ENCODE assay signal across 15 mouse cellular contexts in genomic region chr9:113519727-113520126, GRCm38 (mm10).
DNase-seq lines count a peak whose midpoint lies in the region; ATAC-seq and TF ChIP-seq lines count a peak whose summit lies in the region.
"Had no signal": no experiment of that assay in that cellular context is flagged by ENCODE, and none has a peak within 500 bp of the region (broad histone marks: within the 10 kb centered on the region; RNA-seq: fewer than 3 reads in every experiment).

No protein-coding gene starts in this region.

- peak overlapping the region; percentile 46; the same call in 1 of the 2 replicates for H3K27ac ChIP-seq in forebrain, embryonic 10.5 days
- H3K27ac ChIP-seq in forebrain, embryonic 15.5 days (replicated peaks) = no peak overlapping the region
- H3K27ac ChIP-seq: heart, embryonic 13.5 days; hindbrain, embryonic 14.5 days; liver, embryonic 12.5 days; midbrain, embryonic 12.5 days had no signal

- H3K9me3 ChIP-seq in forebrain, embryonic 10.5 days = peaks cover under 1% of the 10 kb centered on the region; the same call in 1 of the 2 replicates
- no peaks in the 10 kb centered on the region for H3K9me3 ChIP-seq in forebrain, embryonic 15.5 days
- no peaks in the 10 kb centered on the region for H3K9me3 ChIP-seq in E14TG2a.4 (ENCODE audit: low read length)
- H3K9me3 ChIP-seq: midbrain, embryonic 12.5 days had no signal

- WGBS in forebrain, embryonic 10.5 days = 73% methylated on average over 10 of the region's 10 CpGs
- 66% methylated on average over 10 of the region's 10 CpGs for WGBS in forebrain, embryonic 15.5 days

- intact Hi-C loops in gastrocnemius, postnatal 14 days (cut with DNase I; ENCODE audit: low total_unique reads) = no loop called here

- H3K27me3 ChIP-seq in forebrain, embryonic 10.5 days (ENCODE audit: poor library complexity, severe bottlenecking) = no peaks in the 10 kb centered on the region
- no peaks in the 10 kb centered on the region for H3K27me3 ChIP-seq in forebrain, embryonic 15.5 days
- peaks cover 20% of the 10 kb centered on the region; the same call in 1 of the 2 replicates for H3K27me3 ChIP-seq in E14TG2a.4 (ENCODE audit: insufficient read depth, low read length)
- H3K27me3 ChIP-seq: heart, embryonic 13.5 days; liver, embryonic 12.5 days; midbrain, embryonic 12.5 days had no signal

- H3K4me2 ChIP-seq in forebrain, embryonic 15.5 days (replicated peaks) = no peak overlapping the region
- H3K4me2 ChIP-seq: heart, embryonic 13.5 days; hindbrain, embryonic 14.5 days; liver, embryonic 12.5 days; midbrain, embryonic 12.5 days had no signal

- no peak overlapping the region for H3K9ac ChIP-seq in forebrain, embryonic 15.5 days (replicated peaks)
- H3K9ac ChIP-seq: heart, embryonic 13.5 days; hindbrain, embryonic 14.5 days; liver, embryonic 12.5 days; midbrain, embryonic 12.5 days had no signal

- no peak for DNase-seq in forebrain, embryonic 10.5 days (ENCODE audit: extremely low spot score, low spot score)
- peak; percentile 31 to 47 for DNase-seq in kidney, postnatal 4 days
- DNase-seq in kidney, postnatal 36 days = no peak
- peak; percentile 8 for DNase-seq in embryo, embryonic 10.5 days (ENCODE audit: low spot score)
- DNase-seq in gastrocnemius, postnatal 14 days = no peak
- DNase-seq in heart, adult 18-20 months = no peak
- DNase-seq: kidney, postnatal 14 days; layer of hippocampus, postnatal 36 days had no signal

- ATAC-seq in forebrain, embryonic 15.5 days (replicated peaks) = no peak
- ATAC-seq: liver, embryonic 12.5 days; lung, postnatal 0 days had no signal

- no peak for TF ChIP-seq CTCF in E14TG2a.4 (conservative IDR thresholded peaks at IDR 0.05; ENCODE audit: low read length)

- H3K4me1 ChIP-seq in forebrain, embryonic 10.5 days = peaks cover 6% of the 10 kb centered on the region
- H3K4me1 ChIP-seq in forebrain, embryonic 15.5 days = peaks cover 7% of the 10 kb centered on the region
- H3K4me1 ChIP-seq in E14TG2a.4 (replicated peaks; ENCODE audit: low read depth, low read length) = peaks cover 20% of the 10 kb centered on the region
- H3K4me1 ChIP-seq: heart, embryonic 13.5 days; liver, embryonic 12.5 days; midbrain, embryonic 12.5 days had no signal

- no peak overlapping the region for H3K4me3 ChIP-seq in forebrain, embryonic 10.5 days
- no peak overlapping the region for H3K4me3 ChIP-seq in forebrain, embryonic 15.5 days
- peak overlapping the region; percentile 68 for H3K4me3 ChIP-seq in E14TG2a.4 (replicated peaks; ENCODE audit: low read length)
- H3K4me3 ChIP-seq: heart, embryonic 13.5 days; liver, embryonic 12.5 days; midbrain, embryonic 12.5 days had no signal

- no peaks in the 10 kb centered on the region for H3K36me3 ChIP-seq in forebrain, embryonic 10.5 days (replicated peaks)
- H3K36me3 ChIP-seq in forebrain, embryonic 15.5 days = no peaks in the 10 kb centered on the region
- H3K36me3 ChIP-seq in E14TG2a.4 (ENCODE audit: insufficient read depth, low read length) = no peaks in the 10 kb centered on the region
- H3K36me3 ChIP-seq: heart, embryonic 13.5 days; liver, embryonic 12.5 days; midbrain, embryonic 12.5 days had no signal

Comparison
In these comparisons a context has a peak if more than half of its experiments do, and no peak if none do; other contexts are left out.
1. DNase-seq: peak in kidney, postnatal 4 days (2 of 2) and embryo, embryonic 10.5 days (single experiment); none in forebrain, embryonic 10.5 days (single experiment), kidney, postnatal 36 days (0 of 2), gastrocnemius, postnatal 14 days (single experiment) and heart, adult 18-20 months (0 of 2).